Mouse (Mus musculus): Measurements from ENCODE around the gene Tifab. TPM values are rescaled to one million over a fixed set of nuclear protein-coding genes. Genes with fewer than 3 reads are reported as not detected.

The Tifab gene
- polyA plus RNA-seq, 1 experiment from 2014 or later, result 0.11 TPM

- H3K9me3 ChIP-seq (ENCODE audit: control insufficient read depth, low read length), result no peaks in the 10 kb centered on the region
- 95% methylated on average over 3 of the region's 3 CpGs for WGBS
- no peak for ATAC-seq (replicated peaks; ENCODE audit: low FRiP score)
Measured at GRCm38 (mm10) chr13:56129578-56129977, 49.1 kb downstream of the Tifab start.

GRCm38 (mm10) chr13:56129014-56129413 lies 49.7 kb downstream of the Tifab start:
- Histone ChIP-seq H3K27ac (ENCODE audit: low read depth, low read length) (no peak overlapping the region), H3K4me1 (replicated peaks; ENCODE audit: control insufficient read depth, insufficient read depth, low read length) (no peaks in the 10 kb centered on the region; the same call in none of the 2 replicates), H3K36me3 (ENCODE audit: control insufficient read depth, insufficient read depth, low read length) (peaks cover 35% of the 10 kb centered on the region), H3K4me3 (ENCODE audit: low read depth, low read length) (no peak overlapping the region), H3K9me3 (ENCODE audit: control insufficient read depth, low read length) (no peaks in the 10 kb centered on the region), H3K4me2 (ENCODE audit: low read depth, low read length, severe bottlenecking) (no peak overlapping the region), H3K27me3 (ENCODE audit: control insufficient read depth, insufficient read depth, low read length) (no peaks in the 10 kb centered on the region), H3K9ac (ENCODE audit: low read length) (no peak overlapping the region)
- WGBS, result 94% methylated on average over 4 of the region's 4 CpGs
- ATAC-seq (replicated peaks; ENCODE audit: low FRiP score) (no peak), DNase-seq (ENCODE audit: low spot score) (no peak)

More at GRCm38 (mm10) chr13:56129578-56129977, 49.1 kb downstream of the Tifab start:
- H3K4me2 ChIP-seq (ENCODE audit: low read depth, low read length, severe bottlenecking), result no peak overlapping the region
- H3K27me3 ChIP-seq (ENCODE audit: control insufficient read depth, insufficient read depth, low read length), result no peaks in the 10 kb centered on the region
- H3K9ac ChIP-seq (ENCODE audit: low read length), result no peak overlapping the region
- H3K27ac ChIP-seq (ENCODE audit: low read depth, low read length), result no peak overlapping the region
- DNase-seq (ENCODE audit: low spot score), result no peak
- H3K36me3 ChIP-seq (ENCODE audit: control insufficient read depth, insufficient read depth, low read length), result peaks cover 31% of the 10 kb centered on the region
- no peaks in the 10 kb centered on the region; the same call in none of the 2 replicates for H3K4me1 ChIP-seq (replicated peaks; ENCODE audit: control insufficient read depth, insufficient read depth, low read length)
- H3K4me3 ChIP-seq (ENCODE audit: low read depth, low read length), result no peak overlapping the region

- H3K36me3 ChIP-seq (ENCODE audit: control insufficient read depth, insufficient read depth, low read length), result peaks cover 42% of the 10 kb centered on the region
- WGBS, result 94% methylated on average over 10 of the region's 10 CpGs
Measured at GRCm38 (mm10) chr13:56125632-56126031, 53.1 kb downstream of the Tifab start.

More at GRCm38 (mm10) chr13:56125632-56126031, 53.1 kb downstream of the Tifab start:
- Histone ChIP-seq H3K9me3 (ENCODE audit: control insufficient read depth, low read length) (no peaks in the 10 kb centered on the region), H3K4me1 (replicated peaks; ENCODE audit: control insufficient read depth, insufficient read depth, low read length) (no peaks in the 10 kb centered on the region), H3K4me3 (ENCODE audit: low read depth, low read length) (no peak overlapping the region), H3K27ac (ENCODE audit: low read depth, low read length) (no peak overlapping the region), H3K9ac (ENCODE audit: low read length) (no peak overlapping the region), H3K27me3 (ENCODE audit: control insufficient read depth, insufficient read depth, low read length) (no peaks in the 10 kb centered on the region), H3K4me2 (ENCODE audit: low read depth, low read length, severe bottlenecking) (no peak overlapping the region)
- no peak for DNase-seq (ENCODE audit: low spot score)
- ATAC-seq (replicated peaks; ENCODE audit: low FRiP score), result no peak

Other genes starting within 250 kb of the Tifab start
- 685 and 702 TPM in 2 replicates for gene H2afy, start 42.5 kb downstream of the Tifab start, polyA plus RNA-seq (2014; fragmentation: Nextera tagmentation; extraction: Ambion mirVana)
- 27.6 and 33.2 TPM in 2 replicates for gene Neurog1, start 73.3 kb upstream of the Tifab start, polyA plus RNA-seq (2014; fragmentation: Nextera tagmentation; extraction: Ambion mirVana)
- gene Cxcl14, start 117.7 kb upstream of the Tifab start, polyA plus RNA-seq (2014; fragmentation: Nextera tagmentation; extraction: Ambion mirVana), result 8.6 and 10.9 TPM in 2 replicates
- not detected in 2 replicates for gene Gm3045, start 247.7 kb upstream of the Tifab start, polyA plus RNA-seq (2014; fragmentation: Nextera tagmentation; extraction: Ambion mirVana)

Measured in forebrain, embryonic 11.5 days (tissue).